Mouse (Mus musculus) embryonic fibroblast, embryonic 13.5 days (primary cell): Measurements from ENCODE around the gene Naa16.

Source experiments
- CTCF ChIP-seq: IDR thresholded peaks from 2 replicates; pipeline ENCODE4 v1.5.1; 2011; ENCODE audit warnings: mild to moderate bottlenecking, control low read depth, low read length, moderate library complexity, borderline replicate concordance; ENCODE audit not compliant: insufficient read depth
- POLR2A ChIP-seq: IDR thresholded peaks from 2 replicates; pipeline ENCODE4 v1.6.1; 2011; ENCODE audit warnings: low read depth, mild to moderate bottlenecking, control low read depth, low read length, moderate library complexity

DNA sequence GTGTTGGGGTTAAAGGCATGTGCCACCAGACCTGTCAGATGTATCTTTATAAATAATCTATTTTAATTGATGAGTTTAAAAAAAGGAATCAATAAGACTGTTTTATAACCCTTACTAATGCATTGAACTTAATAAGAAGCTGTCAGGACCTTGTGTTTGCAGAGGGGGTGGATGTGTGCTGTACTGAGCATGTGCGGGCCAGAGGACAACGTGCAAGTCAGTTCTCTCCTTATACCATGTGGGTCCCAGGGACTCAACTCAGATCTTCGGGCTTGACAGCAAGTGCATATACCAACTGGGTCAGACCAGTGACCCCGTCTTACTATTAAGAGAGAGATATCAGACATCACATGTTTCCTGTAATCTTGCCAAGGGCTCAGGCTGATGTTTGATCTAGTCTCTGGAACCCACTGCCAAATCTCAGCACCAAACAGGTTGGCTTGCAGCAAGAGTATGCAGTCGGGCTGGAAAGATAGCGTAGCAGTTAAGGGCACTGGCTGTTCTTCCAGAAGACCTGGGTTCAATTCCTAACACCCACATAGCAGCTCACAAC is 18.8 kb upstream of the Naa16 start:
- TF ChIP-seq POLR2A (no peak), CTCF (no peak)
